Mouse (Mus musculus) thymus, postnatal 10 days (tissue): ENCODE results near the gene Stx11.

Experiments used
- DNase-seq, 2 experiments: peaks; one replicate each; pipeline ENCODE4 v3.0.0; 2021; ENCODE audit warnings: low spot score in 2 of 2

Gene Stx11

DNA sequence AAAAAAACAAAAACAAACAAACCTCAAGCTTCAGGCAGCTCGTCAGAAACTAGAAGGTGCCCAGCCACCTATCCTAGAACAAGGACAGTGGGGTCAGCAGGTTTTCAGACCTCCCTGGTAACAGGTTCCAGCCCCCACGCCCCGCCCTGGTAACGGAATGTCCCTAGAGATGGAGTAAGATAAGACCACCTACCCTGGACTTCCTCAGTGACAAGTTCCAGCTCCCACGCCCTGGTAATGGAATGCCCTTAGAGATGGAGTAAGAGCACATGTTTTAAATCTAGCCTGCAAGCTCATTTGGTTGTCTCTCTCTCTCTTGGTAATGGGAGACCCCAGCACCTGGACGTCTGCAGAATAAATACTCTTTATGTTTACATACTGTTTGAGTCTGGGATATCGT, 48.3 kb downstream of the Stx11 start:
- no peak for DNase-seq

DNA sequence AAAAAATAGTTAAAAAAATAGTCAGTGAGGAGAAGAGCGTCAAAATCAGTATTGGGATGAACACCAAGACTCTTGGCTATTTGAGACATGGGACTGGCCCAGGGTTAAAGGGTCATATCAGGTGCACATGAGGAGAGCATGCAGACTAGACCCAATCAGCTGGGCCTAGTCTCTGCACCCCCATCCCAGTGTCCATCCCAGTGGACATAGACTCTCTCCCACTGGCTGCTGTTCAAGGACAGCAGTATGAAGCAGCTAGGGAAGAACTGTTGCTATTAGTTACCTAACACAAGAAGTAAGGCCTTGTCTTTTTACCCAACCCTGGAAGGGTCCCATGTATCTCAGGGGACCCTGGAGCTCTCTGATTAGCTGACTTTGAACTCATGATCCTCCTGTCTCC, 49.9 kb downstream of the Stx11 start:
- no peak for DNase-seq

GRCm38 (mm10) chr10:12911981-12912530, 52.0 kb downstream of the Stx11 start:
- peak in 1 of 2 experiments; percentile 15 for DNase-seq

DNA sequence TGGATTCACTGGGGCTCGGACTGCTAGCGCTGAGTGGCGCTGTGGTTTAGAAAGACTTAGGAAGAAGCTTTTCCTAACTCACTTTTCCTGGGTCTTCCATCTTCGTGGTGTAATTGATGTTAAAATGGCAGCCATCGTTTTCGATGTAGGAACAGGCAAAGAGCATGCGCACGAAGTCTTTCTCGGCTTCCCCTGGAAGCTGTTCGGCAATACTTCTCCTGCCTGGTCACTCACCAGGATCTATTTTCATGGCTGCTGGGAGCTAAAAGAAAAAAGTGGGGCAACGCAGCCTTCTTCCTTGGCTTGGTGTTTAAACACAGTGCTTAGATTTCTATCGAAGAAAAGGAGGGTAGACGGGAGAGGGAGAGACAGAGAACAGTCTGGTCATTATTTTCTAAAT, 52.6 kb downstream of the Stx11 start:
- no peak for DNase-seq

DNA sequence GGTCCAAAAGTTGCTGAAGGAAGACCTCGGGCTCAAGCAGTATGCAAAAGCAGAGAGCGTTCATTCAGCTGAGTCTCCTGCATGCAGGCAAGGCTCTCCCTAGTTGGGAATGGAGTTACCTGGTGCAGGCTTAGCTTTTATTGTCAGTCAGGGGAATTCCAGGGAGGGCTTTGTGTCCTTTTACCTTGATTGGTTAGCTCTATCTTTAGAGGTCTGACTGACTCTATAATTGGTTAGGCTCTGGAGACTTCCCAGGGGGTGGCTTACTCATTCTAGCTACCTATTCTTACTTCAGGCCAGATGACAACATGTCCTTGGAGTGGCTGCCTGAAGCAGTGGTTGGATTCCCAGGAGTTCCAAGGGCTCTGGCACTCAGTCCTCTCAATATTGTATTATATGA, 54.2 kb downstream of the Stx11 start:
- no peak for DNase-seq

- no peak for DNase-seq
Measured at GRCm38 (mm10) chr10:12909179-12909578, 54.9 kb downstream of the Stx11 start.

DNA sequence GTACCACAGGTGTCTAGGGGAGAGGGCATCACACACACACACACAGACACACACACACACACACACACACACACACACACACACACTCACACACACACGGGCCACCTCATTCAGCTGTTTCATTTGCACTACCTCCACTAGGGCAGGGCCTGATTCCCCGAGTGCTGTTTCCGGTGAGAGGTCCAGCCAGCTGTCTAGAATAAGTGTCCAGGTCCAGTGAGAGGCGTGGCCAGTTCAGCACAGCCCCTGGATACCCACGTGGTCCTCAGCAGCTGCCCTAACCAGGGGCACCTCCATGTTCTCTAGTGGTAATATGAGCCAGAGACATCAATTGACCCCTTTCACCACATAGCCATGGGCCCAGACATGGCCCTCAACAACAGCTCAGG, 60.0 kb downstream of the Stx11 start:
- DNase-seq: no peak

- no peak for DNase-seq
Measured at GRCm38 (mm10) chr10:12903440-12904139, 60.5 kb downstream of the Stx11 start.

DNA sequence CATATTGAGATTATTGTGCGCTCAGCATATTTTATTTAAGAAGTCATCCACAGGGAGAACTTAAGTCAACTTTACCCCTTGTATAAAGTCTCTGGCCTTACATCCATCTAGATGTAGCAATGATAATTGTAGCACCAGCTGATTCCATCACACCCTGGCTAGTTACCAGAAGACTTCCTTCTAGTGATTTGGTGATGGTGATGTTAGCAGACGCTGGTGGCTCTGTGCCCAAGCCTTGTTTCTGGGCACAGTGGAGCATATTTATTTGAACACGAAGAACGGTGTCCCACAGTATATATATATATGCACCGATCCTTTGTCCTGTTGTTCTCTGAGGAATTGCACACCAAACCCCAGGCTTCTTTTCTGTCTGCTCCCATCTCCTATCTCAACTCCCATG, 64.2 kb downstream of the Stx11 start:
- DNase-seq: no peak

DNA sequence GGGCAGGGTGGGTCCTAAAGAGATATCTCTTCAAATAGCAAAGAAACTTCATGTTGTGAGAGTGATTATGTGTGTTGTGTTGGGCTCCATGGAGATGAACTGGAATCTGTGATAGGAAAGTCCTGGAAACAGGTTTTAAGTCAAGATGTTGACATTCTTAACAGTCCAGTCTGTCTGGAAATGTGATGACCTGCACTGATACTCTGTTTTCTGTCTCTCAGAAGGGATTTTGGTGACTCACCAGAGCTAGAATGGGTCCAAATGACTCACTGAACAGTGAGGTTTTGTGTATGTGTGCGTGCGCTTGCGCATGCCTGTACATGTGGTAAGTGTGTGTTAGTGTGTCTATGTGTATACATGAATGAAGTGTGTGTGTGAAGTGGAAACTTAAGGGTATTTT, 70.8 kb downstream of the Stx11 start:
- no peak for DNase-seq

GRCm38 (mm10) chr10:12888373-12888772, 75.7 kb downstream of the Stx11 start:
- no peak for DNase-seq
